In genomic region chr17:56962642-56963405, GRCm38 (mm10) we compare ENCODE assay signal across 24 mouse cellular contexts. TPM values are rescaled to one million over a fixed set of nuclear protein-coding genes. Genes with fewer than 3 reads are reported as not detected.
"Had no signal": no experiment of that assay in that cellular context is flagged by ENCODE, and none has a peak within 500 bp of the region (broad histone marks: within the 10 kb centered on the region; RNA-seq: fewer than 3 reads in every experiment).

No protein-coding gene starts in this region.

- DNase-seq: kidney, postnatal 25 days; liver, embryonic 13.5 days; liver, postnatal 0 days; lung, postnatal 14 days; midbrain, embryonic 14.5 days; right cerebral cortex, adult 18-20 months; right cerebral cortex, postnatal 25 days; thymus, adult 2 months; thymus, postnatal 25 days had no signal

- H3K27me3 ChIP-seq: limb, embryonic 15.5 days; lung, embryonic 15.5 days; neural tube, embryonic 15.5 days had no signal

- H3K4me1 ChIP-seq: limb, embryonic 15.5 days; lung, embryonic 15.5 days; midbrain, embryonic 10.5 days; neural tube, embryonic 15.5 days had no signal

- ATAC-seq: liver, postnatal 0 days had no signal

- H3K36me3 ChIP-seq: limb, embryonic 15.5 days; liver, embryonic 13.5 days; lung, embryonic 15.5 days; midbrain, embryonic 10.5 days; neural tube, embryonic 15.5 days had no signal

- H3K27ac ChIP-seq: left cerebral cortex, adult 2 months; limb, embryonic 15.5 days; liver, embryonic 13.5 days; lung, embryonic 15.5 days; macrophage; midbrain, embryonic 10.5 days; neural tube, embryonic 15.5 days had no signal

- H3K4me2 ChIP-seq: limb, embryonic 15.5 days; liver, embryonic 13.5 days; lung, embryonic 15.5 days; neural tube, embryonic 15.5 days had no signal

- H3K9ac ChIP-seq: limb, embryonic 15.5 days; liver, embryonic 13.5 days; liver, postnatal 0 days; lung, embryonic 15.5 days; neural tube, embryonic 15.5 days had no signal

- H3K4me3 ChIP-seq: left cerebral cortex, adult 2 months; limb, embryonic 15.5 days; liver, embryonic 13.5 days; lung, embryonic 15.5 days; midbrain, embryonic 10.5 days; myocyte; neural tube, embryonic 15.5 days had no signal

- H3K9me3 ChIP-seq: limb, embryonic 15.5 days; liver, embryonic 13.5 days; lung, embryonic 15.5 days; midbrain, embryonic 10.5 days; neural tube, embryonic 15.5 days had no signal

RNA-seq across cellular contexts. Expression of gene Acer1, which starts 19.1 kb away (rescaled TPM):
- total RNA-seq: layer of hippocampus, postnatal 25 days; left cerebral cortex, adult 2 months; left cerebral cortex, postnatal 14 days had no signal
- polyA plus RNA-seq: kidney, embryonic 16.5 days; limb, embryonic 11.5 days; liver, embryonic 13.5 days; liver, postnatal 0 days; lung, embryonic 15.5 days; macrophage; midbrain, embryonic 10.5 days; midbrain, embryonic 14.5 days; myocyte; neural tube, embryonic 11.5 days; neural tube, embryonic 15.5 days; stomach, embryonic 14.5 days; testis, adult 2 months had no signal

RNA-seq across cellular contexts. Expression of gene Pspn, which starts 37.0 kb away (rescaled TPM):
- total RNA-seq: layer of hippocampus, postnatal 25 days; left cerebral cortex, adult 2 months; left cerebral cortex, postnatal 14 days had no signal
- polyA plus RNA-seq: limb, embryonic 15.5 days; liver, postnatal 0 days; lung, embryonic 15.5 days; macrophage; midbrain, embryonic 14.5 days; neural tube, embryonic 11.5 days; testis, adult 2 months; thymus, adult 2 months; urinary bladder, adult 2 months had no signal
